Mouse (Mus musculus) hindbrain, embryonic 14.5 days (tissue): ENCODE data around the gene Cyp2w1. TPM values are rescaled to one million over a fixed set of nuclear protein-coding genes. Genes with fewer than 3 reads are reported as not detected.
A peak's percentile ranks its signal among the peaks of the same experiment; 100 is the strongest.

Experiments
- ATAC-seq: fragments of 200-750 bp; cut with Nextera tagmentation; 2 replicates; pipeline ENCODE4 v1.8.0; 2017; ENCODE audit warnings: moderate number of reproducible peaks, mild to moderate bottlenecking, moderate TSS enrichment, moderate library complexity; ENCODE audit not compliant: low FRiP score
- DNase-seq: peaks from one replicate; pipeline ENCODE4 v3.0.0-alpha.2; 2015; ENCODE audit warnings: low spot score
- H3K27ac ChIP-seq: fragments of 300-500 bp; sonication (generic); 2 replicates; pipeline ENCODE4 v1.5.1; 2014; ENCODE audit warnings: mild to moderate bottlenecking, moderate library complexity
- H3K27me3 ChIP-seq: fragments of 300-500 bp; sonication (generic); 2 replicates; pipeline ENCODE4 v1.6.1; 2014; ENCODE audit warnings: mild to moderate bottlenecking, low read length, mixed read lengths; ENCODE audit not compliant: control insufficient read depth, insufficient read depth
- H3K36me3 ChIP-seq: fragments of 300-500 bp; sonication (generic); replicated peaks from 2 replicates; pipeline ENCODE4 v1.6.1; 2014; ENCODE audit not compliant: control insufficient read depth, insufficient read depth
- H3K4me1 ChIP-seq: fragments of 300-500 bp; sonication (generic); replicated peaks from 2 replicates; pipeline ENCODE4 v1.6.1; 2014; ENCODE audit warnings: antibody characterized with exemption, low read length, mixed read lengths; ENCODE audit not compliant: control insufficient read depth, insufficient read depth
- H3K4me2 ChIP-seq: fragments of 300-500 bp; sonication (generic); replicated peaks from 2 replicates; pipeline ENCODE4 v1.6.1; 2014; ENCODE audit warnings: mild to moderate bottlenecking, moderate library complexity
- H3K4me3 ChIP-seq: fragments of 300-500 bp; sonication (generic); replicated peaks from 2 replicates; pipeline ENCODE4 v1.5.1; 2014; ENCODE audit warnings: mild to moderate bottlenecking, low read length
- H3K9ac ChIP-seq: fragments of 300-500 bp; sonication (generic); 2 replicates; pipeline ENCODE4 v1.6.1; 2014
- H3K9me3 ChIP-seq: fragments of 300-500 bp; sonication (generic); 2 replicates; pipeline ENCODE4 v1.6.1; 2016; ENCODE audit warnings: low read length; ENCODE audit not compliant: control insufficient read depth
- WGBS: fragments of 180-500 bp; shearing (Covaris S2); extraction: QIAGEN DNeasy Blood & Tissue Kit; methylation state at CpG from one replicate; pipeline ENCODE4 v1.1.7; 2014; 5-methylcytosine and 5-hydroxymethylcytosine counted together
- polyA plus RNA-seq: library from polyadenylated mRNA; unstranded; fragments of >200 nt; fragmentation: Nextera tagmentation; extraction: Ambion mirVana; gene quantifications from 2 replicates; pipeline ENCODE4 v1.2.1, GENCODE M21; 2014

Gene Cyp2w1
- polyA plus RNA-seq, 1 experiment from 2014 or later: not detected

GRCm38 (mm10) chr5:139355235-139355772 is 2.9 kb downstream of the Cyp2w1 start:
- H3K4me1 ChIP-seq: no peaks in the 10 kb centered on the region
- ATAC-seq (no peak), DNase-seq (peak; percentile 70)
- no peaks in the 10 kb centered on the region for H3K9me3 ChIP-seq
- no peaks in the 10 kb centered on the region for H3K27me3 ChIP-seq
- no peak overlapping the region for H3K4me2 ChIP-seq
- H3K4me3 ChIP-seq: no peak overlapping the region
- no peak overlapping the region for H3K27ac ChIP-seq
- WGBS: 36% methylated on average over 19 of the region's 19 CpGs
- no peaks in the 10 kb centered on the region for H3K36me3 ChIP-seq
- H3K9ac ChIP-seq: no peak overlapping the region

DNA sequence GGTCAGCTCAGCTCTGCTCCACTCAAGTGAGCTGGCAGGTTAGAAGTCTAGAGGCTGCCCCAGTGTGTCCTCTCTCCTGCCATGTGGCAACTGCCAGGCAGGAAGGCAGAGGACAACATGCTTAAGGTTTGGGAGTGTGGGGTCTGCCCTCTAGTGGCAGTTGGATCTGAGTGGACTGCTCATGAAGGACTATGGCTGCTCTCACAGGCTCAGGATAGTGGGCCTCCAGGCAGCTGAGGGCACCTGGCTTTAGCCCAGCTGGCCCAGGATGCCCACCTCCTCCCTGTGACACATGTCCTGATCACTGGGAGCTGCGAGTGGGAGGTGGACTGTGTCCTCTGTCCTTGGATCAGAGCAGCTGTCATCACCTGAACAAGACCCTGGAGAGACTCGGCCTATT is 6.2 kb downstream of the Cyp2w1 start:
- no peak for DNase-seq
- Histone ChIP-seq H3K9me3 (no peaks in the 10 kb centered on the region), H3K9ac (no peak overlapping the region), H3K4me3 (no peak overlapping the region), H3K4me2 (no peak overlapping the region), H3K36me3 (no peaks in the 10 kb centered on the region), H3K27me3 (no peaks in the 10 kb centered on the region), H3K4me1 (no peaks in the 10 kb centered on the region), H3K27ac (no peak overlapping the region)
- 86% methylated on average over 2 of the region's 2 CpGs for WGBS
- no peak for ATAC-seq

GRCm38 (mm10) chr5:139359244-139359643 is 6.8 kb downstream of the Cyp2w1 start:
- no peak overlapping the region for H3K4me2 ChIP-seq

GRCm38 (mm10) chr5:139363858-139364257 is 11.4 kb downstream of the Cyp2w1 start:
- no peak overlapping the region for H3K4me3 ChIP-seq
- H3K27me3 ChIP-seq: no peaks in the 10 kb centered on the region
- no peak overlapping the region for H3K27ac ChIP-seq
- WGBS: 74% methylated on average over 7 of the region's 7 CpGs
- DNase-seq (no peak), ATAC-seq (no peak)
- no peak overlapping the region for H3K9ac ChIP-seq
- no peak overlapping the region for H3K4me2 ChIP-seq
- no peaks in the 10 kb centered on the region for H3K9me3 ChIP-seq
- H3K4me1 ChIP-seq: 0 out of 2 replicates have a peak, but pooled peaks cover 7% of the 10 kb centered on the region
- no peaks in the 10 kb centered on the region for H3K36me3 ChIP-seq

More at GRCm38 (mm10) chr5:139359244-139359643, 6.8 kb downstream of the Cyp2w1 start:
- H3K36me3 ChIP-seq: no peaks in the 10 kb centered on the region
- no peak overlapping the region for H3K4me3 ChIP-seq
- DNase-seq: no peak
- no peaks in the 10 kb centered on the region for H3K27me3 ChIP-seq
- no peak overlapping the region for H3K9ac ChIP-seq
- WGBS: 95% methylated on average over 5 of the region's 5 CpGs
- no peak overlapping the region for H3K27ac ChIP-seq
- 0 out of 2 replicates have a peak, but pooled peaks cover under 1% of the 10 kb centered on the region for H3K4me1 ChIP-seq
- ATAC-seq: no peak
- no peaks in the 10 kb centered on the region for H3K9me3 ChIP-seq

GRCm38 (mm10) chr5:139364260-139364910 is 12.0 kb downstream of the Cyp2w1 start:
- DNase-seq (peak; percentile 96), ATAC-seq (peak; percentile 71)
- H3K9ac ChIP-seq: no peak overlapping the region
- 0 out of 2 replicates have a peak, but pooled peaks cover 7% of the 10 kb centered on the region for H3K4me1 ChIP-seq
- H3K27ac ChIP-seq: no peak overlapping the region
- no peak overlapping the region for H3K4me3 ChIP-seq
- no peak overlapping the region for H3K4me2 ChIP-seq
- WGBS: 37% methylated on average over 12 of the region's 12 CpGs
- no peaks in the 10 kb centered on the region for H3K9me3 ChIP-seq
- no peaks in the 10 kb centered on the region for H3K36me3 ChIP-seq
- H3K27me3 ChIP-seq: no peaks in the 10 kb centered on the region

- Histone ChIP-seq H3K36me3 (no peaks in the 10 kb centered on the region), H3K4me1 (0 out of 2 replicates have a peak, but pooled peaks cover 7% of the 10 kb centered on the region), H3K27me3 (no peaks in the 10 kb centered on the region), H3K9ac (peak overlapping the region; percentile 2; the same call in 1 of the 2 replicates), H3K9me3 (no peaks in the 10 kb centered on the region), H3K4me3 (no peak overlapping the region), H3K27ac (no peak overlapping the region), H3K4me2 (no peak overlapping the region)
- peak; percentile 19; the same call in 1 of the 2 replicates for ATAC-seq
- no peak for DNase-seq
- 42% methylated on average over 5 of the region's 5 CpGs for WGBS
Observed at GRCm38 (mm10) chr5:139364911-139365571, 12.6 kb downstream of the Cyp2w1 start.

GRCm38 (mm10) chr5:139365827-139366226 is 13.4 kb downstream of the Cyp2w1 start:
- Histone ChIP-seq H3K36me3 (no peaks in the 10 kb centered on the region), H3K27me3 (no peaks in the 10 kb centered on the region), H3K27ac (no peak overlapping the region), H3K4me2 (no peak overlapping the region), H3K4me3 (no peak overlapping the region), H3K9me3 (no peaks in the 10 kb centered on the region), H3K9ac (no peak overlapping the region), H3K4me1 (0 out of 2 replicates have a peak, but pooled peaks cover 7% of the 10 kb centered on the region)
- DNase-seq: no peak
- WGBS: 71% methylated on average over 1 of the region's 1 CpGs
- no peak for ATAC-seq

- DNase-seq (no peak), ATAC-seq (no peak)
- Histone ChIP-seq H3K4me1 (peaks cover 11% of the 10 kb centered on the region), H3K27me3 (no peaks in the 10 kb centered on the region), H3K9ac (no peak overlapping the region), H3K4me2 (no peak overlapping the region), H3K27ac (no peak overlapping the region), H3K36me3 (no peaks in the 10 kb centered on the region), H3K9me3 (no peaks in the 10 kb centered on the region), H3K4me3 (no peak overlapping the region)
- WGBS: 72% methylated on average over 11 of the region's 11 CpGs
Observed at GRCm38 (mm10) chr5:139366484-139366883, 14.1 kb downstream of the Cyp2w1 start.

DNA sequence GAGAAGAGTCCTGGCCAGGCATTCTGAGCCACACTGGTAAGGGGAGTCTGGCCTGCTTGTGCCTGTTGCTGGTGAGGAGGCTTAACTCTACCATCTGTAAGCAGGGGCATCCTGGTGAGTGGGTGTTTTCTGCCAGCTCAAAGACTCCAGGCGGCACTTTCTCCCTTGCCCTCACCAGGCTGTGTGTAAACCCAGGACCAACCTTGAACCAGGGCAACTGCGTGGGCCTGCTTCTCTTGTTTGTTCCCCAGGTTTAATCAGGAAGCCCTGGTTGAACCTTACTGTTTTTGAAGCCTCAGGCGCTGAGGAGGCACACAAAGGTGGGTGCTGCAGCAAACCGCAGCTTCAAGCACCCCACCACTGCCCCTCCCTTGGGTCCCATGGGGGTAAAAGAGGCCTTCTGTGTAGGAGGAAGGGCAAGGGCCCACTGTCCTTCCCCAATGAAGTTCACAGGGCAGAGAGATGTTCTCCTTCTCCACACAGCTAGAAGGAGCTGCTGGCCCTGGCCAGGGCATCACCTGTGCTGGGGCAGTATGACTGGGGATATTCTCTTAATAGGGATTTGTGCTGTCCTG is 15.6 kb downstream of the Cyp2w1 start:
- 91% methylated on average over 4 of the region's 4 CpGs for WGBS
- Histone ChIP-seq H3K4me3 (no peak overlapping the region), H3K9me3 (no peaks in the 10 kb centered on the region), H3K4me1 (peaks cover 21% of the 10 kb centered on the region), H3K9ac (no peak overlapping the region), H3K27me3 (no peaks in the 10 kb centered on the region), H3K36me3 (no peaks in the 10 kb centered on the region), H3K4me2 (no peak overlapping the region), H3K27ac (no peak overlapping the region)
- no peak for ATAC-seq
- DNase-seq: no peak
